26 mouse cellular contexts compared by ENCODE assay signal in genomic region chr10:19580660-19581059, GRCm38 (mm10). TPM values are rescaled to one million over a fixed set of nuclear protein-coding genes. Genes with fewer than 3 reads are reported as not detected.
A peak's percentile ranks its signal among the peaks of the same experiment; 100 is the strongest.
DNase-seq lines count a peak whose midpoint lies in the region; ATAC-seq and TF ChIP-seq lines count a peak whose summit lies in the region.
"Had no signal": no experiment of that assay in that cellular context is flagged by ENCODE, and none has a peak within 500 bp of the region (broad histone marks: within the 10 kb centered on the region; RNA-seq: fewer than 3 reads in every experiment).

No protein-coding gene starts in this region.

- H3K36me3 ChIP-seq in spleen, adult 2 months (ENCODE audit: control insufficient read depth, insufficient read depth, low read length) = no peaks in the 10 kb centered on the region
- H3K36me3 ChIP-seq in intestine, embryonic 16.5 days (ENCODE audit: control insufficient read depth, insufficient read depth, low read length) = no peaks in the 10 kb centered on the region
- no peaks in the 10 kb centered on the region for H3K36me3 ChIP-seq in small intestine, adult 2 months (ENCODE audit: control insufficient read depth, insufficient read depth, low read length)
- H3K36me3 ChIP-seq in hindbrain, embryonic 10.5 days = no peaks in the 10 kb centered on the region
- H3K36me3 ChIP-seq: embryonic facial prominence, embryonic 13.5 days; embryonic facial prominence, embryonic 15.5 days; forebrain, embryonic 10.5 days; forebrain, embryonic 12.5 days had no signal

- H3K27me3 ChIP-seq in spleen, adult 2 months (ENCODE audit: control insufficient read depth, insufficient read depth, low read length) = no peaks in the 10 kb centered on the region
- H3K27me3 ChIP-seq in intestine, embryonic 16.5 days (replicated peaks; ENCODE audit: control insufficient read depth, insufficient read depth, low read length) = no peaks in the 10 kb centered on the region
- no peaks in the 10 kb centered on the region for H3K27me3 ChIP-seq in small intestine, adult 2 months (ENCODE audit: control insufficient read depth, insufficient read depth, low read length)
- no peaks in the 10 kb centered on the region for H3K27me3 ChIP-seq in hindbrain, embryonic 10.5 days (ENCODE audit: insufficient read depth, poor library complexity, severe bottlenecking)
- H3K27me3 ChIP-seq: embryonic facial prominence, embryonic 13.5 days; embryonic facial prominence, embryonic 15.5 days; forebrain, embryonic 12.5 days had no signal

- TF ChIP-seq CTCF in spleen, adult 2 months (IDR thresholded peaks at IDR 0.05; ENCODE audit: extremely low read depth, insufficient read depth, insufficient read length, insufficient replicate concordance) = no peak
- no peak for TF ChIP-seq CTCF in small intestine, adult 2 months (IDR thresholded peaks at IDR 0.05; ENCODE audit: extremely low read depth, insufficient read length, insufficient replicate concordance, low read depth, low read length)

- WGBS in spleen, adult 2 months = 91% methylated on average over 3 of the region's 3 CpGs
- WGBS in intestine, embryonic 16.5 days = 55% methylated on average over 3 of the region's 3 CpGs
- 28% methylated on average over 3 of the region's 3 CpGs for WGBS in small intestine, adult 2 months
- 70% methylated on average over 3 of the region's 3 CpGs for WGBS in hindbrain, embryonic 10.5 days

- no peak for TF ChIP-seq POLR2A in spleen, adult 2 months (IDR thresholded peaks at IDR 0.05; ENCODE audit: low read depth, low read length)
- no peak for TF ChIP-seq POLR2A in small intestine, adult 2 months (IDR thresholded peaks at IDR 0.05; ENCODE audit: low read depth, low read length)

- peak; percentile 65 for ATAC-seq in intestine, embryonic 16.5 days
- ATAC-seq: forebrain, embryonic 14.5 days; forebrain, embryonic 16.5 days had no signal

- no peak overlapping the region for H3K4me2 ChIP-seq in intestine, embryonic 16.5 days (ENCODE audit: low read depth, low read length)
- H3K4me2 ChIP-seq: embryonic facial prominence, embryonic 13.5 days; embryonic facial prominence, embryonic 15.5 days; forebrain, embryonic 12.5 days had no signal

- H3K9me3 ChIP-seq in intestine, embryonic 16.5 days (ENCODE audit: control insufficient read depth, low read length) = no peaks in the 10 kb centered on the region
- H3K9me3 ChIP-seq in hindbrain, embryonic 10.5 days = no peaks in the 10 kb centered on the region
- H3K9me3 ChIP-seq: embryonic facial prominence, embryonic 13.5 days; embryonic facial prominence, embryonic 15.5 days; forebrain, embryonic 10.5 days; forebrain, embryonic 12.5 days had no signal

- H3K9ac ChIP-seq in intestine, embryonic 16.5 days (ENCODE audit: low read depth, low read length) = no peak overlapping the region
- H3K9ac ChIP-seq: embryonic facial prominence, embryonic 13.5 days; embryonic facial prominence, embryonic 15.5 days; forebrain, embryonic 12.5 days had no signal

- H3K27ac ChIP-seq in spleen, adult 2 months (ENCODE audit: insufficient read depth, low read length) = 0 out of 2 replicates have a peak overlapping the region, but pooled peaks have one; percentile 10
- H3K27ac ChIP-seq in intestine, embryonic 16.5 days (ENCODE audit: low read length) = no peak overlapping the region
- H3K27ac ChIP-seq in small intestine, adult 2 months (ENCODE audit: insufficient read depth, low read depth, low read length) = peak overlapping the region; percentile 85
- H3K27ac ChIP-seq in hindbrain, embryonic 10.5 days = no peak overlapping the region
- H3K27ac ChIP-seq: embryonic facial prominence, embryonic 13.5 days; embryonic facial prominence, embryonic 15.5 days; forebrain, embryonic 10.5 days; forebrain, embryonic 12.5 days had no signal

- no peak for DNase-seq in spleen, adult 2 months (ENCODE audit: low read depth in 1 of 2, low spot score in 2 of 2)
- DNase-seq in spleen, adult 12 weeks (ENCODE audit: low spot score) = no peak
- peak; percentile 28 for DNase-seq in induced T-regulatory cell, adult 2 months (ENCODE audit: low read depth)
- DNase-seq in hindbrain, embryonic 10.5 days (ENCODE audit: low spot score) = no peak
- DNase-seq in cerebellum, adult 9-11 months = no peak
- no peak for DNase-seq in frontal cortex, postnatal 36 days (ENCODE audit: low spot score in 2 of 2)
- DNase-seq: adrenal gland, adult 2 months; adrenal gland, postnatal 10 days; adrenal gland, postnatal 25 days; cerebellum, adult 11-12 months; cerebellum, adult 2 months; cerebellum, adult 9-10 months; cerebellum, postnatal 14 days; cerebellum, postnatal 36 days; embryo, embryonic 11 days had no signal

- peaks cover 20% of the 10 kb centered on the region for H3K4me1 ChIP-seq in spleen, adult 2 months (ENCODE audit: control insufficient read depth, insufficient read depth, insufficient read length)
- H3K4me1 ChIP-seq in intestine, embryonic 16.5 days (ENCODE audit: control insufficient read depth, insufficient read depth, low read length) = peaks cover 12% of the 10 kb centered on the region
- peaks cover 22% of the 10 kb centered on the region; the same call in 1 of the 2 replicates for H3K4me1 ChIP-seq in small intestine, adult 2 months (ENCODE audit: control insufficient read depth, insufficient read depth, insufficient read length, low read length)
- H3K4me1 ChIP-seq in hindbrain, embryonic 10.5 days (replicated peaks) = 0 out of 2 replicates have a peak, but pooled peaks cover 4% of the 10 kb centered on the region

- no peak overlapping the region for H3K4me3 ChIP-seq in spleen, adult 2 months (ENCODE audit: extremely low read depth, insufficient read depth, insufficient read length)
- no peak overlapping the region for H3K4me3 ChIP-seq in intestine, embryonic 16.5 days (ENCODE audit: low read length)
- no peak overlapping the region for H3K4me3 ChIP-seq in small intestine, adult 2 months (ENCODE audit: low read depth, low read length)
- H3K4me3 ChIP-seq in hindbrain, embryonic 10.5 days = no peak overlapping the region
- H3K4me3 ChIP-seq: embryonic facial prominence, embryonic 13.5 days; embryonic facial prominence, embryonic 15.5 days; erythroblast, embryonic 14.5 days; forebrain, embryonic 10.5 days; forebrain, embryonic 12.5 days had no signal

RNA-seq across cellular contexts. Expression of gene Ifngr1, which starts 11.1 kb away (rescaled TPM):
- polyA plus RNA-seq in spleen, adult 2 months (2012; rRNA removed) = 36.6 and 40.4 TPM in 2 replicates
- polyA plus RNA-seq in intestine, embryonic 16.5 days (2015; fragmentation: Nextera tagmentation; extraction: Ambion mirVana) = 108 and 115 TPM in 2 replicates
- polyA plus RNA-seq in small intestine, adult 2 months (2012; rRNA removed) = 17.7 and 37.4 TPM in 2 replicates
- 29.8 and 33.5 TPM in 2 replicates for polyA plus RNA-seq in hindbrain, embryonic 10.5 days (2016; fragmentation: Nextera tagmentation; extraction: Ambion mirVana)

RNA-seq across cellular contexts. Expression of gene Il22ra2, which starts 41.1 kb away (rescaled TPM):
- 0.55 and 0.65 TPM in 2 replicates for polyA plus RNA-seq in spleen, adult 2 months (2012; rRNA removed)
- polyA plus RNA-seq in intestine, embryonic 16.5 days (2015; fragmentation: Nextera tagmentation; extraction: Ambion mirVana) = not detected in 2 replicates
- 0.56 and 0.58 TPM in 2 replicates for polyA plus RNA-seq in small intestine, adult 2 months (2012; rRNA removed)
- not detected in 2 replicates for polyA plus RNA-seq in hindbrain, embryonic 10.5 days (2016; fragmentation: Nextera tagmentation; extraction: Ambion mirVana)
- polyA plus RNA-seq: adrenal gland, adult 2 months; C2C12; cerebellum, adult 2 months; embryonic facial prominence, embryonic 11.5 days; embryonic facial prominence, embryonic 13.5 days; erythroblast, embryonic 14.5 days; forebrain, embryonic 10.5 days; forebrain, embryonic 12.5 days; forebrain, embryonic 14.5 days; forebrain, embryonic 16.5 days had no signal

Comparison
In these comparisons a context has a peak if more than half of its experiments do, and no peak if none do; other contexts are left out.
1. H3K27ac ChIP-seq: peak in spleen, adult 2 months (single experiment) and small intestine, adult 2 months (single experiment); none in intestine, embryonic 16.5 days (single experiment) and hindbrain, embryonic 10.5 days (single experiment).